26 mouse cellular contexts compared by ENCODE assay signal in genomic region chr6:136925049-136925448, GRCm38 (mm10). TPM values are rescaled to one million over a fixed set of nuclear protein-coding genes. Genes with fewer than 3 reads are reported as not detected.
DNase-seq lines count a peak whose midpoint lies in the region; ATAC-seq and TF ChIP-seq lines count a peak whose summit lies in the region.
"Had no signal": no experiment of that assay in that cellular context is flagged by ENCODE, and none has a peak within 500 bp of the region (broad histone marks: within the 10 kb centered on the region; RNA-seq: fewer than 3 reads in every experiment).

No protein-coding gene starts in this region.

- TF ChIP-seq EP300 in lung, postnatal 0 days (IDR thresholded peaks at IDR 0.05), result no peak

- 58% methylated on average over 8 of the region's 8 CpGs for WGBS in lung, postnatal 0 days

- no peaks in the 10 kb centered on the region for H3K27me3 ChIP-seq in lung, postnatal 0 days (replicated peaks; ENCODE audit: insufficient read depth, low read length)
- H3K27me3 ChIP-seq: forebrain, embryonic 13.5 days; hindbrain, embryonic 13.5 days; liver, embryonic 13.5 days had no signal

- no peak overlapping the region for H3K4me3 ChIP-seq in lung, postnatal 0 days (ENCODE audit: low read depth, low read length)
- H3K4me3 ChIP-seq: erythroblast, embryonic 14.5 days; forebrain, embryonic 13.5 days; hindbrain, embryonic 13.5 days; liver, embryonic 13.5 days had no signal

- peak; percentile 28; the same call in 1 of the 2 replicates for ATAC-seq in lung, postnatal 0 days
- ATAC-seq in common myeloid progenitor, adult 5-6 weeks (replicated peaks; ENCODE audit: low read depth, poor library complexity, severe bottlenecking), result peak; percentile 36; the same call in 1 of the 2 replicates
- ATAC-seq: forebrain, embryonic 13.5 days; inflammation-experienced regulatory T-cells, adult 6 months had no signal

- H3K36me3 ChIP-seq in lung, postnatal 0 days (ENCODE audit: insufficient read depth, low read length), result no peaks in the 10 kb centered on the region
- H3K36me3 ChIP-seq: hindbrain, embryonic 13.5 days had no signal

- H3K4me1 ChIP-seq in lung, postnatal 0 days (ENCODE audit: insufficient read depth, low read depth, low read length), result no peaks in the 10 kb centered on the region
- H3K4me1 ChIP-seq: forebrain, embryonic 13.5 days; hindbrain, embryonic 13.5 days had no signal

- no peaks in the 10 kb centered on the region for H3K9me3 ChIP-seq in lung, postnatal 0 days (ENCODE audit: low read length)
- H3K9me3 ChIP-seq: forebrain, embryonic 13.5 days; hindbrain, embryonic 13.5 days; liver, embryonic 13.5 days had no signal

- TF ChIP-seq CTCF in lung, postnatal 0 days (IDR thresholded peaks at IDR 0.05), result no peak

- H3K9ac ChIP-seq in lung, postnatal 0 days (replicated peaks; ENCODE audit: low read depth), result no peak overlapping the region
- H3K9ac ChIP-seq: forebrain, embryonic 13.5 days; hindbrain, embryonic 13.5 days; liver, embryonic 13.5 days; lung, embryonic 14.5 days had no signal

- DNase-seq in heart, adult 11 months, result peak; percentile 68
- no peak for DNase-seq in heart, adult 9 months (ENCODE audit: low spot score in 2 of 2)
- DNase-seq in lung, postnatal 0 days (ENCODE audit: low spot score), result no peak
- no peak for DNase-seq in lung, postnatal 14 days
- peak; percentile 60 for DNase-seq in thymus, postnatal 25 days
- no peak for DNase-seq in frontal cortex, postnatal 36 days (ENCODE audit: low spot score in 2 of 2)
- no peak for DNase-seq in cerebellum, adult 11-12 months
- DNase-seq: adrenal gland, adult 2 months; cerebellum, adult 18-20 months; cerebellum, postnatal 36 days; gastrocnemius, postnatal 36 days; heart, postnatal 14 days; kidney, adult 2 months; kidney, postnatal 14 days; left cerebral cortex, postnatal 4 days; liver, embryonic 13.5 days; lung, embryonic 14.5 days had no signal

- H3K27ac ChIP-seq in lung, postnatal 0 days (ENCODE audit: low read length), result no peak overlapping the region
- H3K27ac ChIP-seq: forebrain, embryonic 13.5 days; hindbrain, embryonic 13.5 days; liver, embryonic 13.5 days; macrophage had no signal

- no peak overlapping the region for H3K4me2 ChIP-seq in lung, postnatal 0 days (replicated peaks; ENCODE audit: low read depth, low read length)
- H3K4me2 ChIP-seq: forebrain, embryonic 13.5 days; hindbrain, embryonic 13.5 days; liver, embryonic 13.5 days; lung, embryonic 14.5 days; midbrain, embryonic 11.5 days had no signal

RNA-seq across cellular contexts. Expression of gene Pde6h, which starts 1.4 kb away (rescaled TPM):
- 0.27 and 0.60 TPM in 2 replicates for polyA plus RNA-seq in lung, postnatal 0 days (2015; fragmentation: Nextera tagmentation; extraction: Ambion mirVana)
- 0.44 TPM in 1 of 2 replicates, not detected in the other for total RNA-seq in common myeloid progenitor, adult 5-6 weeks (2017)
- total RNA-seq: gastrocnemius, postnatal 36 days had no signal
- polyA plus RNA-seq: adrenal gland, adult 2 months; embryonic facial prominence, embryonic 11.5 days; erythroblast, embryonic 14.5 days; forebrain, embryonic 13.5 days; hindbrain, embryonic 13.5 days; inflammation-experienced regulatory T-cells, adult 6 months; liver, embryonic 13.5 days; lung, embryonic 14.5 days; macrophage; midbrain, embryonic 11.5 days; neural tube, embryonic 11.5 days had no signal

RNA-seq across cellular contexts. Expression of gene Erp27, which starts 3.1 kb away (rescaled TPM):
- 0.61 and 0.74 TPM in 2 replicates for polyA plus RNA-seq in lung, postnatal 0 days (2015; fragmentation: Nextera tagmentation; extraction: Ambion mirVana)
- 0.32 TPM in 1 of 2 replicates, not detected in the other for total RNA-seq in common myeloid progenitor, adult 5-6 weeks (2017)
- total RNA-seq: adrenal gland, adult 2 months; gastrocnemius, postnatal 36 days had no signal
- polyA plus RNA-seq: adrenal gland, adult 2 months; embryonic facial prominence, embryonic 11.5 days; erythroblast, embryonic 14.5 days; hindbrain, embryonic 13.5 days; kidney, adult 2 months; macrophage; midbrain, embryonic 11.5 days had no signal

RNA-seq across cellular contexts. Expression of gene Arhgdib, which starts 16.6 kb away (rescaled TPM):
- 68.4 and 70.8 TPM in 2 replicates for polyA plus RNA-seq in lung, postnatal 0 days (2015; fragmentation: Nextera tagmentation; extraction: Ambion mirVana)
- 551 and 575 TPM in 2 replicates for total RNA-seq in common myeloid progenitor, adult 5-6 weeks (2017)

RNA-seq across cellular contexts. Expression of gene Mgp, which starts 49.4 kb away (rescaled TPM):
- polyA plus RNA-seq in lung, postnatal 0 days (2015; fragmentation: Nextera tagmentation; extraction: Ambion mirVana), result 1,533 and 1,851 TPM in 2 replicates
- total RNA-seq in common myeloid progenitor, adult 5-6 weeks (2017), result not detected in 2 replicates
- polyA plus RNA-seq: erythroblast, embryonic 14.5 days; inflammation-experienced regulatory T-cells, adult 6 months; macrophage had no signal

Comparison
In these comparisons a context has a peak if more than half of its experiments do, and no peak if none do; other contexts are left out.
1. DNase-seq: peak in heart, adult 11 months (single experiment) and thymus, postnatal 25 days (single experiment); none in heart, adult 9 months (0 of 2), lung, postnatal 0 days (single experiment), lung, postnatal 14 days (single experiment), frontal cortex, postnatal 36 days (0 of 2) and cerebellum, adult 11-12 months (single experiment).